Mouse (Mus musculus): ENCODE measurements around the gene Nexn.
"Not testable (repeated sequence)": the region's sequence is repeated elsewhere in the genome, so short reads cannot be mapped to it uniquely, and the experiment has no call there.

Gene Nexn

DNA sequence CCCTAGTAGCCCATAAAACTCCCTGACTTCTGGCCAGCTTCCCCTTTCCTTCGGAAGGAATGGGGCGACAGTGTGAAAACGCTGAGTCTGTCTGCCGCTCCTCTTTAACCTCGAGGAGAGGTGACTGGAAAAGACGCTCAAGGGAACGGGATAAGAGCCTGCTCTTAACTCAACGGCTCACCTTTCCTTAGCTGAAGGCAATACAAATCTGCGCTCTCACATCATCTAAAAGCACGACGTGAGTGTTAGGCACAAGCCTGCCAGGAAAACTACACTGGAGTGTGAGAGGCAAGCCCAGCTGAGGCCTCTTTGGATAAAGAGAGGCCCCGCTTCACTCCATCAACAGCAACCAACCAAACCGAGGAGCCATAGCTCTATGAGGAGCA is at the start of gene Nexn:
Nexn (minus strand) TSS at position 315 of the 386 bp plus-strand sequence.
- DNase-seq (ENCODE audit: low read depth, low spot score) = no peak

GRCm38 (mm10) chr3:152315613-152316012 is 49.5 kb upstream of the Nexn start:
- DNase-seq (ENCODE audit: low read depth, low spot score) = peak; percentile 93

DNA sequence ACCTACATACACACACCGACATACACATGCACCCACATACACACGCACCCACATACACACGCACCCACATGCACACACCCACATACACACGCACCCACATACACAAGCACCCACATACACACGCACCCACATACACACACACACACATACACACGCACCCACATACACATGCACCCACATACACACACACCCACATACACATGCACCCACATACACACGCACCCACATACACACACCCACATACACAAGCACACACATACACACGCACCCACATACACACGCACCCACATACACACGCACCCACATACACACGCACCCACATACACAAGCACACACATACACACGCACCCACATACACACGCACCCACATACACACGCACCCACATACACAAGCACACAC is 48.5 kb upstream of the Nexn start:
- DNase-seq (ENCODE audit: low read depth, low spot score) = not testable (repeated sequence)

DNA sequence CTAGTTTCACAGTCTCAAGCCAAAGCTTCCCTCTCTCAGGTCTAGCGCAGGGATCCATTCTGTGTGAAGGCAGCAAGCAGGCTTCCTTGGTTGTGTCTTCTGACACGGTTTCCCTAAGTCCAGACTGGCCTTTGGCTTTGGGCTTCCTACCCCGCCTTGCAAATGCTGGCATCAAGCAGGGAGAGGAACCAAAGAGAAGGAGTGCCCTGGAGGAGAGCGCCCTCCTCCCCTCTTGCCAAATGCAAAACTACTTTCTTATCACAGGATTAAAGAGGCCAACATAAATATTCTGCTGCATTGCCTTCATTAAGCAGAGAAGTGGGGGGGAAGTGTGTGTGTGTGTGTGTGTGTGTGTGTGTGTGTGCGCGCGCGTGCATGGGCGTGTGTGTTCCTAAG is 43.1 kb upstream of the Nexn start:
- no peak for DNase-seq (ENCODE audit: low read depth, low spot score)

DNA sequence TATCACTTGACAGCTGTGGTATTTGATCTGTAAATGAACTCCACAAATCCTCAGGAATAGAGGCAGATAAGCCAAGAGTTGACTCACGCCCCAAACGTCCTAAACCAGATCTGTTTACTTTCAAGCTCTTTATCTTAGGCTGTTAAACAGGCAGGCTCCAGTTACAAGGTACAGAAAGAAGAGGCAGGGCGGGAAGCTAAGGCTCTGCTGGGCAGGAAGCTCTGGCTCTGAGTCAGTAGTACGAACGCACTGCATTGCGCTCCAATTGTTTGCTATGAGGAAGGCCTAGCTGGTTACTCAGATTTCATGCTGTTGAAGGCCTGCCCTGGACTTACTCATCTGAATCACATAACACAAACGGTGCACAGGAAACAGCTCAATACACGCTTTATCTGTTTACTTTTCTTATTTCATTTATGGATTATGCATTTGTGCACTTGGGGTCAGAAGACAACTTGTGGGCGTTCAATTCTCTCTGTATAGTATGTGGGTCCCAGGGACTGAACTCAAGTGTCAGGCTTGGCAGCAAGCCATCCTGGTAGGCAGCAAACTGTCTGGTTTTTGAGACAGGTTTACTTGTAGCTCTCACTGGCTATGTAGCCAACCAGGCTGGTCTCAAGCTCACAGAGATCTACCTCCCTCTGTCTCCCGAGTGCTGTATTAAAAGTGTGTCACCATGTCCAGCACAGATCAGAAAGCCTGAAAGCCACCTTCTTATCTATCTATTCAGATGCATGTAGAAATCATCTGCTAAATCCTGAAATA is 42.5 kb upstream of the Nexn start:
- DNase-seq (ENCODE audit: low read depth, low spot score) = no peak

DNA sequence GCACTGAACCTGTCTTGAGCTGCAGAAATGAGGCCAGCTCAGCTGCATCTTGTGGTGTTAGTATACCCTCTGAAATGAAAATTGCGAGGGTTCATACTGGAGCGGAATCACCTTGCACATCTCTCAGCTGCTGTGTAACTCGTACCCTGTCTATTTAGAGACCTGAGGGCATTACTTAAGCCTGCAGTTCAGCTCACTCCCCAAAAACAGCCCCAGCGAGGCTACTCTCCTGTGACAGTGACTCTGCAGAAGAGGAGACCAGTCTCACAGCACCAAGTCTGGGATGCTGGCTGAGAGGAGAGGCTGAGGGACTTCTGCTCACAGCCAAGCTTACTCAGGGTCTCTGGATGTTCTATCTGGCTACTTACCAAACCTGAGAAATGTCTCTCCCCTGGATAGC is 39.8 kb upstream of the Nexn start:
- DNase-seq (ENCODE audit: low read depth, low spot score) = no peak

- DNase-seq (ENCODE audit: low read depth, low spot score) = no peak
These were observed 38.9 kb upstream of the Nexn start for GRCm38 (mm10) chr3:152305080-152305479.

- no peak for DNase-seq (ENCODE audit: low read depth, low spot score)
These were observed 38.1 kb upstream of the Nexn start for GRCm38 (mm10) chr3:152304093-152304815.

DNA sequence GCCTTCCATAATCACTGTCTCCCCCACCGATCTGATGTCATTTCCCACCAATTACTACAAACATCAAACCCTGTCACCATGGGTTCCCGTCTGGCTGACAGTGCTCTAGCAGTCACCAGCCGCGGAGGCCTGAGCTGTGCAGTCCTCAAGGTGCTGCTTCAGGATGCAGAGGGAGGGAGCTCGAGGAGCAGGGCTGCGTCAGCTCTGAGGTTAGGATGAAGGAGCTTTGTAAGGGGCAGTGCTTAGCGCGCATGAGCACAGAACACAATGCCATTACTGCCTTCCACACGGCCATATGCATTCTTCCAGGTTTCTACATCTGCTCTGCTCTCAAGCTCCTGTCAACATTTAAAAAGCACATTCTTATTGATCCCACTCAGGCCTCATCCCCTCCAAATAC is 36.8 kb upstream of the Nexn start:
- DNase-seq (ENCODE audit: low read depth, low spot score) = no peak

DNA sequence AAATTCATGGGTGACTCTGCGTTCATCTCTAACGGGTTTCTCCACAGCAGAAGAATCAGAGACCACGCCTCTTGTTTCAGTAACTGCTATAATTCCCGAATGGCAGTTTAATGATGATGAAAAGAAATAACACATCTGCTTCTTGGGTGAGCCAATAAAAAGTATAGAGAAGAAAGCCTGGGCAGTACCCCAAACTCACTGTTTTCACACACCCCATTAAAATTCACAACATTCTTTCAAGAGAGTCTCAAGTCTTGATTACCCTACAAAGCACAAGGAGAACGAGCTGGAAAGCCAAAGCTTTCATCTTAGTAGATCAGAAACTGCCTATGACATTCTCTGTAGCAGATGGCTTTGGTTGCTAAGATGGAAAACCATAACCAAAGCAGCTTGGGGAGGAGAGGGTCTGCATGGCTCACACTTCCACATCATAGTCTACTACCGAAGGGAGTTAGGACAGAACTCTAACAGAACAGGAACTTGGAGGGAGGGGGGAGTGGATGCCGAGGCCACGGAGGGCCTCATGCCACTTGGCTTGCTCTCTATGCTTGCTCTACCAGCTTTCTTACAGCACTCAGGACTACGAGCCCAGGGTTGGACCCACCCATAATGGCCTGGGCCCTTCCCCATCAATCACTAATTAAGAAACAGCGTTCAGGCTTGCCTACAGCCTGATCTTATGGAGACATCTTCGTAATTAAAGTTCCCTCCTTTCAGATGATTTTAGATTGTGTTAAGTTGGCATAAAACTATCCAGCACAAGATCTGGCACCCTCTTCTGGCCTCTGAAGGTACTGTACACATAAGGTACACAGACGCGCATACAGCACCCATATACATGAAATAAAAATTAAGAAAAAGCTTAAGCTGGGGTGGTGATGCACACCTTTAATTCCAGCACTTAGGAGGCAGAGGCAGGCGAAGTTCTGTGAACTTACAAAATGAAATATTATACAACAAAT is 34.5 kb upstream of the Nexn start:
- peak; percentile 40 for DNase-seq (ENCODE audit: low read depth, low spot score)

- no peak for DNase-seq (ENCODE audit: low read depth, low spot score)
These were observed 29.7 kb upstream of the Nexn start for GRCm38 (mm10) chr3:152295896-152296295.

GRCm38 (mm10) chr3:152294400-152294799 is 28.2 kb upstream of the Nexn start:
- DNase-seq (ENCODE audit: low read depth, low spot score) = no peak

DNA sequence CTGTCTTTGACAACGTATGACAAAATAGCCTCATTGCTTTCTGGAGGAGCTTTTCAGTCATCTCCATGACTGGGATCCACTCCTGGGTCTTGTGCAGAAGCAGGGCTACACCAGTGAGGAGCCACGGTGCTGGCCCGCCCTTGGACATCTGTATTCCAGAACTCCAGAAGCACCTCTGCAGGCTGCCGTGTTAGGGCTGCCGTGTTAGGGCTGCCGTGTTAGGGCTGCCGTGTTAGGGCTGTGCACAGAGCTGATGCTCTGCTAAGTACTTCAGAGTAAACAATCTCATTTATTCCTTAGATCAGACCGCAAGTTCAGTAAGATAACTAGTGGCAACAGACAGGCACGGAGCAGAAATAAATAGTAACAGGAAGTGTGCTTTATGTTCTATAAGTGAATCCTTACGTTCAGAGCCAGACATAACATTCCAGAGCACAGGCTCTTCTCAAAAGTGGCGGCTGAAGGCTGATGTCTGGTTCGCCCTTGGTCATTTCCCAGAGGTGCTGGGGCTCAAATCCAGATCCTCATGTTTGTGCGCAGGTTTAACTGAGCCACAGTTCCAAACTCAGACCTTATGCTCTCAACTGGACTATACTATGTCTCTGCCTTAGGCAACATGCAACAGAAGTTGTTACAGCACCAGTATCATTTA is 27.5 kb upstream of the Nexn start:
- no peak for DNase-seq (ENCODE audit: low read depth, low spot score)

DNA sequence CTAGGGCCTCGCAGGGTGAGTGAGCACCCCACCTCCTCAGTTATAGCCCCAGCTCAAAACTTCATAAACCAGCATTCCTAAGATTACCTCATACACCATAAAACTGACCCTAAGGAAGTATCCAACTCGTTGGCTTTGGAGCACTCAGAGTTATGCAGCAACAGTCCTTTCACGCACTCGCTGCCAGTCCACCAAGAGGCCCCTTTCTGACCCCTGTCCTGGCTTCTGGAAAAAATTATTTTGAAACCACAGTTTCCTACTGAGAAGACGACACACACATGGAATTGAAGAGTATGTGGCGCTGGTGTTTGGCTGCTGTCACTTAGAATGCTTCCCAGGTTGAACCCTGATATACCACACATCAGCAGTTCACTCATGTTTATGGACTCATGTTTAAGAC is 25.7 kb upstream of the Nexn start:
- no peak for DNase-seq (ENCODE audit: low read depth, low spot score)

GRCm38 (mm10) chr3:152290175-152290798 is 24.1 kb upstream of the Nexn start:
- no peak for DNase-seq (ENCODE audit: low read depth, low spot score)

GRCm38 (mm10) chr3:152288740-152289139 is 22.6 kb upstream of the Nexn start:
- no peak for DNase-seq (ENCODE audit: low read depth, low spot score)

GRCm38 (mm10) chr3:152288276-152288675 is 22.1 kb upstream of the Nexn start:
- no peak for DNase-seq (ENCODE audit: low read depth, low spot score)

DNA sequence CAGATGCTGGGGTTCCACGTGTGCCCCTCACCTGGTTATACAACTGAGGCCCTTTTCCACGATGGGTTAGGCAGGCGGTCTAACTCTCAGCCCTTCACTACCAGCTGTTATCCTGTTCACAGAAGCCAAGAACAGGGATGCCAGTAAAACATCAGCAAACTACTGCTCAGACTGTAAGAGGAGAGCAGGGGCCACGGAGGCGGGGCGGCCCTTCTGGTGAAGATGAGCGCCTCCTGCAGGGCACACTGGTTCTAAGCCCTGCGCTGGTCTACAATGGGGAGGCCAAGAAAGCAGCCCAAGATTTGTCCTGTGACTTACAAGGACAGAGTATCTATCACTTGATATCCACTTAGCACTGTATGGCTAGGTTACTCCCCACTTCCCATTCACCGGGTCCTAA is 21.7 kb upstream of the Nexn start:
- peak; percentile 66 for DNase-seq (ENCODE audit: low read depth, low spot score)

- no peak for DNase-seq (ENCODE audit: low read depth, low spot score)
These were observed 18.6 kb upstream of the Nexn start for GRCm38 (mm10) chr3:152284759-152285158.

- DNase-seq (ENCODE audit: low read depth, low spot score) = no peak
These were observed 18.2 kb upstream of the Nexn start for GRCm38 (mm10) chr3:152284306-152284705.

- DNase-seq (ENCODE audit: low read depth, low spot score) = peak; percentile 40
These were observed 16.0 kb upstream of the Nexn start for GRCm38 (mm10) chr3:152282126-152282525.

All from ZHBTc4 (cell line).